7 mouse cellular contexts compared by ENCODE assay signal in the genomic region with DNA sequence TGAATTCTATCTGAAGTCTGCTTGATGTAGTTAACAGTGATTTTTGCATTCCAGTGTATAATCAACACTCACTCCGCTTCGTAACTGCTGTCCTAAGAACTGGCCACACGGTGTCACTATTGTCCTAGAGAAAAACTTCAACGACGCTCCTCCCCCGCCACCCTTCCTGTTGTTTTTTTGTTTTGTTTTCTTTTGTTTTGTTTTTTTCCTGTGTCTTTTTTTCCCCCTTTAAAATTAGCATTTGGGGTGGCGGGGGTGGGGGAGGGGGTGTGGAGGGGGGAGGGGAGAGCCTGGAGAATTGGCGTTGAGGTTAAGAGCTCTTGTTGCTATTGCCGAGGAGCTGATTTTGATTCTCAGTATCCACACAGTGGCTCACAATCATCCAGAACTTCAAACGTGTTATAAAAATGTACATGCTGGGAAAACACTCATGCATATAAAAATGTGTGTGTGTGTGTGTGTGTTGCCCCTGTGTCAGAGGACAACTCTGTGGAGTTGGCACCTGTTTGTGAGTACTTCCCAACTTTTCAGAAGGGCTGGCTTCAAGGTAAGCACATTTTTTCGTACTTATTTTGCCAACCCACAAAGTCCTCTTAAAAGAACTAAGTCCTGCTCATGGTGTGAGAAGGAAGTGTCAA. TPM values are rescaled to one million over a fixed set of nuclear protein-coding genes. Genes with fewer than 3 reads are reported as not detected.
DNase-seq lines count a peak whose midpoint lies in the region; ATAC-seq and TF ChIP-seq lines count a peak whose summit lies in the region.

No protein-coding gene starts in this region.

- H3K4me2 ChIP-seq in CH12.LX (ENCODE audit: insufficient read depth, low read depth, poor library complexity, severe bottlenecking): peak overlapping the region; percentile 60
- H3K4me2 ChIP-seq in heart, embryonic 11.5 days: peak overlapping the region; percentile 56
- H3K4me2 ChIP-seq in kidney, embryonic 15.5 days: peak overlapping the region; percentile 53
- peak overlapping the region; percentile 35 for H3K4me2 ChIP-seq in neural tube, embryonic 14.5 days (ENCODE audit: low read depth, low read length)

- no peak for ATAC-seq in Patski
- 0 out of 2 replicates have a peak, but pooled peaks have one; percentile 26 for ATAC-seq in heart, embryonic 11.5 days (replicated peaks; ENCODE audit: insufficient number of reproducible peaks, low FRiP score, low TSS enrichment)
- no peak for ATAC-seq in kidney, embryonic 15.5 days (replicated peaks; ENCODE audit: low FRiP score)
- peak; percentile 57 for ATAC-seq in neural tube, embryonic 14.5 days (ENCODE audit: low read depth)

- 13% methylated on average over 11 of the region's 11 CpGs for WGBS in heart, embryonic 11.5 days (ENCODE audit: insufficient replicate concordance)
- 8% methylated on average over 11 of the region's 11 CpGs for WGBS in kidney, embryonic 15.5 days
- 6% methylated on average over 11 of the region's 11 CpGs for WGBS in lung, adult 2 months
- WGBS in neural tube, embryonic 14.5 days: 10% methylated on average over 11 of the region's 11 CpGs

- CTCF ChIA-PET in Patski (lab: Charles Lee): interaction anchor here (1.0 to 1.5 kb wide), 2 partner anchors 29 to 45 kb away, joined by 3 to 5 read pairs; no protein-coding TSS in a partner anchor

- H3K4me3 ChIP-seq in CH12.LX (replicated peaks in 1 of 3; ENCODE audit: low read depth in 2 of 3, low read length in 2 of 3, poor library complexity in 1 of 3): peak overlapping the region in 1 of 3 experiments; percentile 14
- H3K4me3 ChIP-seq in cortical plate, adult 2 months (ENCODE audit: insufficient read depth, low read length): no peak overlapping the region
- H3K4me3 ChIP-seq in heart, embryonic 11.5 days (ENCODE audit: low read depth, low read length): peak overlapping the region; percentile 41
- H3K4me3 ChIP-seq in kidney, embryonic 15.5 days (replicated peaks): peak overlapping the region; percentile 43
- no peak overlapping the region for H3K4me3 ChIP-seq in lung, adult 2 months (replicated peaks; ENCODE audit: extremely low read depth, low read depth, low read length)
- H3K4me3 ChIP-seq in neural tube, embryonic 14.5 days (ENCODE audit: low read depth, low read length): no peak overlapping the region

- DNase-seq in CH12.LX (ENCODE audit: extremely low read depth) (peak; percentile 73), Patski (ENCODE audit: low read depth, low spot score) (no peak)
- DNase-seq in lung, adult 2 months: peak; percentile 40

- TF ChIP-seq CTCF in CH12.LX (conservative IDR thresholded peaks at IDR 0.05 in 1 of 2, IDR thresholded peaks at IDR 0.05 in 1 of 2; ENCODE audit: low read depth in 2 of 2, low read length in 2 of 2) (peak; percentile 34 to 89; a peak in 3 of 4 replicates), Patski (IDR thresholded peaks at IDR 0.05) (peak; percentile 65)
- peak; percentile 70 for TF ChIP-seq CTCF in cortical plate, adult 2 months (IDR thresholded peaks at IDR 0.05; ENCODE audit: extremely low read depth, insufficient read depth, low read length)
- TF ChIP-seq CTCF in lung, adult 2 months (IDR thresholded peaks at IDR 0.05; ENCODE audit: insufficient read depth, low read length): peak; percentile 53

- TF ChIP-seq RAD21 in CH12.LX (IDR thresholded peaks at IDR 0.05; ENCODE audit: low read depth, low read length): peak; percentile 85

- peaks cover 3 to 15% of the 10 kb centered on the region in 2 experiments; a peak in 3 of 4 replicates for H3K4me1 ChIP-seq in CH12.LX (ENCODE audit: control insufficient read depth in 1 of 2, insufficient read depth in 2 of 2)
- no peaks in the 10 kb centered on the region for H3K4me1 ChIP-seq in cortical plate, adult 2 months (ENCODE audit: control insufficient read depth, insufficient read depth, low read length)
- H3K4me1 ChIP-seq in heart, embryonic 11.5 days (ENCODE audit: control insufficient read depth, insufficient read depth, low read length): no peaks in the 10 kb centered on the region
- peaks cover 12% of the 10 kb centered on the region; the same call in 1 of the 2 replicates for H3K4me1 ChIP-seq in kidney, embryonic 15.5 days
- H3K4me1 ChIP-seq in lung, adult 2 months (ENCODE audit: control insufficient read depth, insufficient read depth, low read length): no peaks in the 10 kb centered on the region; the same call in 1 of the 2 replicates
- no peaks in the 10 kb centered on the region for H3K4me1 ChIP-seq in neural tube, embryonic 14.5 days (ENCODE audit: control insufficient read depth, insufficient read depth, low read length)

- H3K27ac ChIP-seq in CH12.LX (ENCODE audit: insufficient read depth, low read depth): no peak overlapping the region
- no peak overlapping the region for H3K27ac ChIP-seq in cortical plate, adult 2 months (ENCODE audit: insufficient read depth, low read length)
- no peak overlapping the region for H3K27ac ChIP-seq in heart, embryonic 11.5 days (ENCODE audit: low read depth, low read length)
- no peak overlapping the region for H3K27ac ChIP-seq in kidney, embryonic 15.5 days
- H3K27ac ChIP-seq in neural tube, embryonic 14.5 days (ENCODE audit: low read depth, low read length): no peak overlapping the region

- H3K27me3 ChIP-seq in CH12.LX (replicated peaks): no peaks in the 10 kb centered on the region
- H3K27me3 ChIP-seq in Patski: no peaks in the 10 kb centered on the region
- no peaks in the 10 kb centered on the region; the same call in 1 of the 2 replicates for H3K27me3 ChIP-seq in heart, embryonic 11.5 days (ENCODE audit: control insufficient read depth, insufficient read depth, low read length)
- 0 out of 2 replicates have a peak, but pooled peaks cover 2% of the 10 kb centered on the region for H3K27me3 ChIP-seq in kidney, embryonic 15.5 days
- no peaks in the 10 kb centered on the region for H3K27me3 ChIP-seq in neural tube, embryonic 14.5 days (ENCODE audit: control insufficient read depth, insufficient read depth, low read length)

- peaks cover 7% of the 10 kb centered on the region for H3K9me3 ChIP-seq in CH12.LX (replicated peaks; ENCODE audit: low read length)
- H3K9me3 ChIP-seq in heart, embryonic 11.5 days (replicated peaks; ENCODE audit: control insufficient read depth, low read length): no peaks in the 10 kb centered on the region
- no peaks in the 10 kb centered on the region for H3K9me3 ChIP-seq in kidney, embryonic 15.5 days (replicated peaks)
- H3K9me3 ChIP-seq in neural tube, embryonic 14.5 days (ENCODE audit: control insufficient read depth, low read length): no peaks in the 10 kb centered on the region

- no peaks in the 10 kb centered on the region for H3K36me3 ChIP-seq in CH12.LX (replicated peaks in 1 of 2; ENCODE audit: control insufficient read depth in 1 of 2, insufficient read depth in 1 of 2, low read length in 1 of 2)
- no peaks in the 10 kb centered on the region for H3K36me3 ChIP-seq in heart, embryonic 11.5 days (ENCODE audit: control insufficient read depth, insufficient read depth, low read length)
- H3K36me3 ChIP-seq in kidney, embryonic 15.5 days: no peaks in the 10 kb centered on the region
- H3K36me3 ChIP-seq in neural tube, embryonic 14.5 days (ENCODE audit: control insufficient read depth, insufficient read depth, low read length): no peaks in the 10 kb centered on the region

- H3K9ac ChIP-seq in CH12.LX (ENCODE audit: insufficient read depth, low read depth): peak overlapping the region; percentile 56; the same call in 1 of the 2 replicates
- H3K9ac ChIP-seq in heart, embryonic 11.5 days (ENCODE audit: low read depth, low read length): peak overlapping the region; percentile 64; the same call in 1 of the 2 replicates
- 0 out of 2 replicates have a peak overlapping the region, but pooled peaks have one; percentile 2 for H3K9ac ChIP-seq in kidney, embryonic 15.5 days
- H3K9ac ChIP-seq in neural tube, embryonic 14.5 days (replicated peaks; ENCODE audit: low read depth, low read length): no peak overlapping the region

- no peaks in the 10 kb centered on the region for H3K79me2 ChIP-seq in CH12.LX (replicated peaks; ENCODE audit: control insufficient read depth, extremely low read depth, insufficient read depth, poor library complexity, severe bottlenecking)

- in situ Hi-C loops in CH12.LX (cut with MboI; ENCODE audit: low pct_ligation_motif_present, low pct_unique_long_range_greater_than_20kb, low sequenced_read_pairs): loop anchor here (25.0 kb wide), 1 partner anchor 152 kb away; a partner anchor contains a TSS
- in situ Hi-C loops in Patski (cut with MboI; ENCODE audit: low pct_unique_long_range_greater_than_20kb): loop anchor here (5.0 kb wide), 3 partner anchors 42 to 322 kb away; no protein-coding TSS in a partner anchor

- TF ChIP-seq EP300 in CH12.LX (IDR thresholded peaks at IDR 0.05; ENCODE audit: low read length): no peak

- dilution Hi-C loops in CH12.LX (cut with MboI; ENCODE audit: extremely low pct_ligation_motif_present, extremely low pct_unique_long_range_greater_than_20kb, low sequenced_read_pairs): no loop called here

- TF ChIP-seq POLR2A in CH12.LX (IDR thresholded peaks at IDR 0.05; ENCODE audit: low read depth, low read length): no peak
- TF ChIP-seq POLR2A in cortical plate, adult 2 months (IDR thresholded peaks at IDR 0.05; ENCODE audit: extremely low read depth, insufficient read depth, low read length): no peak
- TF ChIP-seq POLR2A in lung, adult 2 months (IDR thresholded peaks at IDR 0.05; ENCODE audit: borderline replicate concordance, extremely low read depth, low read depth, low read length): no peak

- POLR2A ChIA-PET in Patski (lab: Charles Lee): interaction anchor here (0.5 kb wide), 2 partner anchors 65 to 77 kb away, joined by 3 to 4 read pairs; no protein-coding TSS in a partner anchor

RNA-seq across cellular contexts. Expression of a gene that starts 11.8 kb away (rescaled TPM):
- total RNA-seq in CH12.LX (2012; rRNA removed) (5.0 and 5.4 TPM in 2 replicates), CH12.LX (2014; rRNA removed) (8.1 and 9.1 TPM in 2 replicates)
- polyA plus RNA-seq in CH12.LX (2012; ENCODE audit: insufficient read length, low read depth) (6.7 and 9.1 TPM in 2 replicates), Patski (2021) (20.8 TPM)
- 28.1 and 36.4 TPM in 2 replicates for polyA plus RNA-seq in cortical plate, adult 2 months (2012; rRNA removed)
- 11.1 and 12.4 TPM in 2 replicates for polyA plus RNA-seq in heart, embryonic 11.5 days (2014; fragmentation: Nextera tagmentation; extraction: Ambion mirVana)
- polyA plus RNA-seq in kidney, embryonic 15.5 days (2015; fragmentation: Nextera tagmentation; extraction: Ambion mirVana): 17.6 and 22.8 TPM in 2 replicates
- polyA plus RNA-seq in lung, adult 2 months (2012; rRNA removed): 1.4 and 2.2 TPM in 2 replicates
- 31.2 and 31.9 TPM in 2 replicates for polyA plus RNA-seq in neural tube, embryonic 14.5 days (2014; fragmentation: Nextera tagmentation; extraction: Ambion mirVana)

RNA-seq across cellular contexts. Expression of a gene that starts 34.7 kb away (rescaled TPM):
- 0.04 TPM in 2 replicates for total RNA-seq in CH12.LX (2012; rRNA removed)
- 0.11 TPM in 1 of 2 replicates, not detected in the other for total RNA-seq in CH12.LX (2014; rRNA removed)
- 0.12 and 0.27 TPM in 2 replicates for polyA plus RNA-seq in CH12.LX (2012; ENCODE audit: insufficient read length, low read depth)
- polyA plus RNA-seq in Patski (2021): 0.35 TPM
- 0.32 and 0.46 TPM in 2 replicates for polyA plus RNA-seq in cortical plate, adult 2 months (2012; rRNA removed)
- polyA plus RNA-seq in heart, embryonic 11.5 days (2014; fragmentation: Nextera tagmentation; extraction: Ambion mirVana): 14.6 and 16.4 TPM in 2 replicates
- 2.5 and 3.7 TPM in 2 replicates for polyA plus RNA-seq in kidney, embryonic 15.5 days (2015; fragmentation: Nextera tagmentation; extraction: Ambion mirVana)
- 0.35 and 5.1 TPM in 2 replicates for polyA plus RNA-seq in lung, adult 2 months (2012; rRNA removed)
- polyA plus RNA-seq in neural tube, embryonic 14.5 days (2014; fragmentation: Nextera tagmentation; extraction: Ambion mirVana): 0.39 and 0.40 TPM in 2 replicates

RNA-seq across cellular contexts. Expression of a gene that starts 49.3 kb away (rescaled TPM):
- total RNA-seq in CH12.LX (2012; rRNA removed) (under 0.01 and 0.04 TPM in 2 replicates), CH12.LX (2014; rRNA removed) (0.01 TPM in 2 replicates)
- polyA plus RNA-seq in CH12.LX (2012; ENCODE audit: insufficient read length, low read depth) (0.07 TPM in 1 of 2 replicates, not detected in the other), Patski (2021) (39.0 TPM)
- 0.04 and 0.10 TPM in 2 replicates for polyA plus RNA-seq in cortical plate, adult 2 months (2012; rRNA removed)
- 0.65 and 1.0 TPM in 2 replicates for polyA plus RNA-seq in heart, embryonic 11.5 days (2014; fragmentation: Nextera tagmentation; extraction: Ambion mirVana)
- polyA plus RNA-seq in kidney, embryonic 15.5 days (2015; fragmentation: Nextera tagmentation; extraction: Ambion mirVana): 14.6 and 15.0 TPM in 2 replicates
- polyA plus RNA-seq in lung, adult 2 months (2012; rRNA removed): 10.3 and 13.6 TPM in 2 replicates
- 0.90 and 1.8 TPM in 2 replicates for polyA plus RNA-seq in neural tube, embryonic 14.5 days (2014; fragmentation: Nextera tagmentation; extraction: Ambion mirVana)

Comparison
In these comparisons a context has a peak if more than half of its experiments do, and no peak if none do; other contexts are left out.
1. H3K4me3 ChIP-seq: peak in heart, embryonic 11.5 days (single experiment) and kidney, embryonic 15.5 days (single experiment); none in cortical plate, adult 2 months (single experiment), lung, adult 2 months (single experiment) and neural tube, embryonic 14.5 days (single experiment).
2. ATAC-seq: peak in heart, embryonic 11.5 days (single experiment) and neural tube, embryonic 14.5 days (single experiment); none in Patski (single experiment) and kidney, embryonic 15.5 days (single experiment).
3. Peak in every context shown above with its lines, with median percentiles within 50 percentile points of each other: H3K4me2 ChIP-seq and CTCF ChIP-seq.